Mouse (Mus musculus) ES-Bruce4 (cell line): ENCODE results near the gene Rsl1d1.

Experiments
- CTCF ChIP-seq: IDR thresholded peaks from one replicate; pipeline ENCODE4 v1.8.1; 2011; ENCODE audit warnings: low read depth, low read length
- POLR2A ChIP-seq: IDR thresholded peaks from one replicate; pipeline ENCODE4 v1.8.1; 2011; ENCODE audit warnings: low read length; ENCODE audit not compliant: insufficient read depth

GRCm38 (mm10) chr16:11166431-11166830, 36.7 kb downstream of the Rsl1d1 start:
- TF ChIP-seq POLR2A (no peak), CTCF (no peak)
